Mouse (Mus musculus) heart, embryonic 11.5 days (tissue): ENCODE measurements around the gene Cenpb. TPM values are rescaled to one million over a fixed set of nuclear protein-coding genes. Genes with fewer than 3 reads are reported as not detected.

Source experiments
- ATAC-seq: fragments of 200-750 bp; cut with Nextera tagmentation; replicated peaks from 2 replicates; pipeline ENCODE4 v1.8.0; 2017; ENCODE audit warnings: moderate library complexity; ENCODE audit not compliant: insufficient number of reproducible peaks, low FRiP score, low TSS enrichment
- H3K27ac ChIP-seq: fragments of 300-500 bp; sonication (generic); 2 replicates; pipeline ENCODE4 v1.5.1; 2014; ENCODE audit warnings: mild to moderate bottlenecking, low read depth, low read length
- H3K27me3 ChIP-seq: fragments of 300-500 bp; sonication (generic); 2 replicates; pipeline ENCODE4 v1.6.1; 2014; ENCODE audit warnings: mild to moderate bottlenecking, low read length, mixed read lengths; ENCODE audit not compliant: control insufficient read depth, insufficient read depth
- H3K36me3 ChIP-seq: fragments of 300-500 bp; sonication (generic); 2 replicates; pipeline ENCODE4 v1.6.1; 2014; ENCODE audit warnings: mild to moderate bottlenecking, low read length, moderate library complexity, mixed read lengths; ENCODE audit not compliant: control insufficient read depth, insufficient read depth
- H3K4me1 ChIP-seq: fragments of 300-500 bp; sonication (generic); 2 replicates; pipeline ENCODE4 v1.6.1; 2014; ENCODE audit warnings: low read length; ENCODE audit not compliant: control insufficient read depth, insufficient read depth
- H3K4me2 ChIP-seq: fragments of 300-500 bp; sonication (generic); 2 replicates; pipeline ENCODE4 v1.6.1; 2014; ENCODE audit warnings: mild to moderate bottlenecking, moderate library complexity
- H3K4me3 ChIP-seq: fragments of 300-500 bp; sonication (generic); 2 replicates; pipeline ENCODE4 v1.5.1; 2014; ENCODE audit warnings: low read depth, low read length
- H3K9ac ChIP-seq: fragments of 300-500 bp; sonication (generic); 2 replicates; pipeline ENCODE4 v1.6.1; 2014; ENCODE audit warnings: mild to moderate bottlenecking, low read depth, low read length, moderate library complexity
- H3K9me3 ChIP-seq: fragments of 300-500 bp; sonication (generic); replicated peaks from 2 replicates; pipeline ENCODE4 v1.6.1; 2016; ENCODE audit warnings: low read length; ENCODE audit not compliant: control insufficient read depth
- WGBS: fragments of 180-500 bp; shearing (Covaris S2); extraction: QIAGEN DNeasy Blood & Tissue Kit; methylation state at CpG from one replicate; pipeline ENCODE4 v1.1.7; 2014; ENCODE audit not compliant: insufficient replicate concordance; 5-methylcytosine and 5-hydroxymethylcytosine counted together
- polyA plus RNA-seq: library from polyadenylated mRNA; unstranded; fragments of >200 nt; fragmentation: Nextera tagmentation; extraction: Ambion mirVana; gene quantifications from 2 replicates; pipeline ENCODE4 v1.2.1, GENCODE M21; 2014

The Cenpb gene
- polyA plus RNA-seq, 1 experiment from 2014 or later: 4.1 TPM

GRCm38 (mm10) chr2:131189521-131190309 is 9.8 kb upstream of the Cenpb start:
- Histone ChIP-seq H3K36me3 (peaks cover 13% of the 10 kb centered on the region), H3K4me2 (peak overlapping the region; percentile 27), H3K27me3 (no peaks in the 10 kb centered on the region), H3K27ac (no peak overlapping the region), H3K9ac (no peak overlapping the region), H3K9me3 (no peaks in the 10 kb centered on the region), H3K4me3 (no peak overlapping the region), H3K4me1 (peaks cover 18% of the 10 kb centered on the region)
- ATAC-seq: no peak
- WGBS: 51% methylated on average over 5 of the region's 5 CpGs

- ATAC-seq: no peak
- Histone ChIP-seq H3K27me3 (no peaks in the 10 kb centered on the region), H3K9ac (0 out of 2 replicates have a peak overlapping the region, but pooled peaks have one; percentile 86), H3K4me1 (peaks cover 18% of the 10 kb centered on the region), H3K36me3 (peaks cover 5% of the 10 kb centered on the region), H3K9me3 (no peaks in the 10 kb centered on the region), H3K4me3 (peak overlapping the region; percentile 73), H3K4me2 (peak overlapping the region; percentile 93), H3K27ac (no peak overlapping the region)
- 88% methylated on average over 5 of the region's 5 CpGs for WGBS
These were observed 8.4 kb upstream of the Cenpb start for GRCm38 (mm10) chr2:131188311-131188710.

- no peak for ATAC-seq
- Histone ChIP-seq H3K9ac (peak overlapping the region; percentile 86), H3K27ac (no peak overlapping the region), H3K4me1 (peaks cover 18% of the 10 kb centered on the region), H3K36me3 (peaks cover under 1% of the 10 kb centered on the region), H3K4me2 (peak overlapping the region; percentile 93), H3K9me3 (no peaks in the 10 kb centered on the region), H3K27me3 (no peaks in the 10 kb centered on the region), H3K4me3 (peak overlapping the region; percentile 73)
- 33% methylated on average over 3 of the region's 3 CpGs for WGBS
These were observed 7.7 kb upstream of the Cenpb start for GRCm38 (mm10) chr2:131187602-131187922.

- ATAC-seq: peak; percentile 87
- Histone ChIP-seq H3K36me3 (no peaks in the 10 kb centered on the region; the same call in 1 of the 2 replicates), H3K4me1 (peaks cover 18% of the 10 kb centered on the region), H3K9me3 (no peaks in the 10 kb centered on the region), H3K9ac (peak within 1 kb of the TSS; percentile 86), H3K4me3 (peak within 1 kb of the TSS; percentile 73), H3K27ac (peak within 1 kb of the TSS; percentile 67), H3K27me3 (no peaks in the 10 kb centered on the region), H3K4me2 (peak within 1 kb of the TSS; percentile 93)
- WGBS: 1% methylated on average over 43 of the region's 43 CpGs
These were observed 7.1 kb upstream of the Cenpb start, which contains the start of the genes Cdc25b and Spef1 for GRCm38 (mm10) chr2:131186771-131187601. Gene Cdc25b (plus strand): TSS chr2:131186949. Gene Spef1 (minus strand): TSS chr2:131187282.

- H3K9ac ChIP-seq: peak overlapping the region; percentile 86
- peak; percentile 50; the same call in 1 of the 2 replicates for ATAC-seq
- no peaks in the 10 kb centered on the region for H3K9me3 ChIP-seq
- peaks cover 18% of the 10 kb centered on the region for H3K4me1 ChIP-seq
- H3K4me3 ChIP-seq: peak overlapping the region; percentile 73
- H3K36me3 ChIP-seq: no peaks in the 10 kb centered on the region; the same call in 1 of the 2 replicates
- whole genome bisulfite sequencing: 1% methylated on average over 14 of the region's 14 CpGs
- peak overlapping the region; percentile 67 for H3K27ac ChIP-seq
- peak overlapping the region; percentile 93 for H3K4me2 ChIP-seq
- H3K27me3 ChIP-seq: no peaks in the 10 kb centered on the region
These were observed 6.5 kb upstream of the Cenpb start for GRCm38 (mm10) chr2:131186343-131186742.

- peaks cover 24% of the 10 kb centered on the region for H3K4me1 ChIP-seq
- H3K36me3 ChIP-seq: peaks cover 2% of the 10 kb centered on the region; the same call in 1 of the 2 replicates
- no peaks in the 10 kb centered on the region for H3K27me3 ChIP-seq
- peak overlapping the region; percentile 76 for H3K4me3 ChIP-seq
- under 1% methylated on average over 66 of the region's 67 CpGs for WGBS
- H3K27ac ChIP-seq: peak overlapping the region; percentile 81
- H3K4me2 ChIP-seq: peak overlapping the region; percentile 98
- H3K9ac ChIP-seq: peak overlapping the region; percentile 92
- ATAC-seq: peak; percentile 65
- no peaks in the 10 kb centered on the region for H3K9me3 ChIP-seq
These were observed 501 bp downstream of the Cenpb start for GRCm38 (mm10) chr2:131179246-131179886.

GRCm38 (mm10) chr2:131178828-131179245 is 1.0 kb downstream of the Cenpb start:
- peak overlapping the region; percentile 81 for H3K27ac ChIP-seq
- H3K4me3 ChIP-seq: peak overlapping the region; percentile 76
- H3K9ac ChIP-seq: peak overlapping the region; percentile 92
- 0 out of 2 replicates have a peak, but pooled peaks have one; percentile 9 for ATAC-seq
- H3K9me3 ChIP-seq: no peaks in the 10 kb centered on the region
- H3K4me2 ChIP-seq: peak overlapping the region; percentile 98
- H3K27me3 ChIP-seq: peaks cover 2% of the 10 kb centered on the region; the same call in 1 of the 2 replicates
- H3K4me1 ChIP-seq: peaks cover 24% of the 10 kb centered on the region
- WGBS: 33% methylated on average over 26 of the region's 26 CpGs
- H3K36me3 ChIP-seq: peaks cover 2% of the 10 kb centered on the region; the same call in 1 of the 2 replicates

GRCm38 (mm10) chr2:131177932-131178331 is 1.9 kb downstream of the Cenpb start:
- 91% methylated on average over 9 of the region's 9 CpGs for WGBS
- H3K4me3 ChIP-seq: 0 out of 2 replicates have a peak overlapping the region, but pooled peaks have one; percentile 76
- peak overlapping the region; percentile 98 for H3K4me2 ChIP-seq
- H3K27ac ChIP-seq: no peak overlapping the region
- H3K27me3 ChIP-seq: peaks cover 11% of the 10 kb centered on the region
- ATAC-seq: no peak
- peaks cover 24% of the 10 kb centered on the region for H3K4me1 ChIP-seq
- peak overlapping the region; percentile 43; the same call in 1 of the 2 replicates for H3K9ac ChIP-seq
- H3K9me3 ChIP-seq: no peaks in the 10 kb centered on the region
- peaks cover 2% of the 10 kb centered on the region; the same call in 1 of the 2 replicates for H3K36me3 ChIP-seq
